Mouse (Mus musculus): ENCODE measurements around the gene Gm28047. TPM values are rescaled to one million over a fixed set of nuclear protein-coding genes. Genes with fewer than 3 reads are reported as not detected.
"Not testable (repeated sequence)": the region's sequence is repeated elsewhere in the genome, so short reads cannot be mapped to it uniquely, and the experiment has no call there.

Gm28047 gene
- polyA plus RNA-seq, 1 experiment = not detected

GRCm38 (mm10) chr15:102624291-102624969 lies 437 bp downstream of the Gm28047 start:
- TF ChIP-seq CTCF (IDR thresholded peaks at IDR 0.05; ENCODE audit: insufficient read depth, low read depth, low read length) (no peak), POLR2A (IDR thresholded peaks at IDR 0.05; ENCODE audit: insufficient read depth, low read depth, low read length) (no peak)
- H3K4me1 ChIP-seq (ENCODE audit: control insufficient read depth, insufficient read depth, low read length) = peaks cover 3% of the 10 kb centered on the region; the same call in 1 of the 2 replicates
- WGBS = under 1% methylated on average over 17 of the region's 17 CpGs
- H3K4me3 ChIP-seq (ENCODE audit: insufficient read depth, low read depth, low read length) = peak overlapping the region; percentile 86
- H3K27ac ChIP-seq (ENCODE audit: insufficient read depth, low read depth, low read length) = peak overlapping the region; percentile 60

- WGBS = 71% methylated on average over 3 of the region's 3 CpGs
- TF ChIP-seq POLR2A (IDR thresholded peaks at IDR 0.05; ENCODE audit: insufficient read depth, low read depth, low read length) (no peak), CTCF (IDR thresholded peaks at IDR 0.05; ENCODE audit: insufficient read depth, low read depth, low read length) (no peak)
- peaks cover 3% of the 10 kb centered on the region; the same call in 1 of the 2 replicates for H3K4me1 ChIP-seq (ENCODE audit: control insufficient read depth, insufficient read depth, low read length)
- H3K27ac ChIP-seq (ENCODE audit: insufficient read depth, low read depth, low read length) = no peak overlapping the region
- H3K4me3 ChIP-seq (ENCODE audit: insufficient read depth, low read depth, low read length) = no peak overlapping the region
These were observed 1.7 kb downstream of the Gm28047 start for GRCm38 (mm10) chr15:102623121-102623520.

GRCm38 (mm10) chr15:102622536-102622935 lies 2.3 kb downstream of the Gm28047 start:
- no peak overlapping the region for H3K27ac ChIP-seq (ENCODE audit: insufficient read depth, low read depth, low read length)
- TF ChIP-seq POLR2A (IDR thresholded peaks at IDR 0.05; ENCODE audit: insufficient read depth, low read depth, low read length) (no peak), CTCF (IDR thresholded peaks at IDR 0.05; ENCODE audit: insufficient read depth, low read depth, low read length) (no peak)
- H3K4me1 ChIP-seq (ENCODE audit: control insufficient read depth, insufficient read depth, low read length) = peaks cover 3% of the 10 kb centered on the region; the same call in 1 of the 2 replicates
- H3K4me3 ChIP-seq (ENCODE audit: insufficient read depth, low read depth, low read length) = no peak overlapping the region

GRCm38 (mm10) chr15:102620765-102621164 lies 4.1 kb downstream of the Gm28047 start:
- H3K4me3 ChIP-seq (ENCODE audit: insufficient read depth, low read depth, low read length) = no peak overlapping the region
- WGBS = 69% methylated on average over 1 of the region's 1 CpGs
- H3K27ac ChIP-seq (ENCODE audit: insufficient read depth, low read depth, low read length) = no peak overlapping the region
- peaks cover 2% of the 10 kb centered on the region; the same call in 1 of the 2 replicates for H3K4me1 ChIP-seq (ENCODE audit: control insufficient read depth, insufficient read depth, low read length)
- no peak for TF ChIP-seq CTCF (IDR thresholded peaks at IDR 0.05; ENCODE audit: insufficient read depth, low read depth, low read length)
- TF ChIP-seq POLR2A (IDR thresholded peaks at IDR 0.05; ENCODE audit: insufficient read depth, low read depth, low read length) = no peak

GRCm38 (mm10) chr15:102619486-102619885 lies 5.4 kb downstream of the Gm28047 start:
- Histone ChIP-seq H3K4me3 (ENCODE audit: insufficient read depth, low read depth, low read length) (no peak overlapping the region), H3K27ac (ENCODE audit: insufficient read depth, low read depth, low read length) (no peak overlapping the region), H3K4me1 (ENCODE audit: control insufficient read depth, insufficient read depth, low read length) (no peaks in the 10 kb centered on the region)
- TF ChIP-seq POLR2A (IDR thresholded peaks at IDR 0.05; ENCODE audit: insufficient read depth, low read depth, low read length) (no peak), CTCF (IDR thresholded peaks at IDR 0.05; ENCODE audit: insufficient read depth, low read depth, low read length) (no peak)
- WGBS = 95% methylated on average over 5 of the region's 5 CpGs

GRCm38 (mm10) chr15:102617654-102618053 lies 7.2 kb downstream of the Gm28047 start:
- TF ChIP-seq POLR2A (IDR thresholded peaks at IDR 0.05; ENCODE audit: insufficient read depth, low read depth, low read length) = no peak
- Histone ChIP-seq H3K4me1 (ENCODE audit: control insufficient read depth, insufficient read depth, low read length) (no peaks in the 10 kb centered on the region), H3K4me3 (ENCODE audit: insufficient read depth, low read depth, low read length) (no peak overlapping the region), H3K27ac (ENCODE audit: insufficient read depth, low read depth, low read length) (no peak overlapping the region)
- 97% methylated on average over 1 of the region's 1 CpGs for WGBS

GRCm38 (mm10) chr15:102616174-102616573 lies 8.7 kb downstream of the Gm28047 start:
- WGBS = 97% methylated on average over 2 of the region's 2 CpGs
- Histone ChIP-seq H3K4me1 (ENCODE audit: control insufficient read depth, insufficient read depth, low read length) (no peaks in the 10 kb centered on the region), H3K27ac (ENCODE audit: insufficient read depth, low read depth, low read length) (no peak overlapping the region), H3K4me3 (ENCODE audit: insufficient read depth, low read depth, low read length) (no peak overlapping the region)
- TF ChIP-seq POLR2A (IDR thresholded peaks at IDR 0.05; ENCODE audit: insufficient read depth, low read depth, low read length) = no peak
- no peak for TF ChIP-seq CTCF (IDR thresholded peaks at IDR 0.05; ENCODE audit: insufficient read depth, low read depth, low read length)

GRCm38 (mm10) chr15:102614224-102614623 lies 10.6 kb downstream of the Gm28047 start:
- Histone ChIP-seq H3K4me3 (ENCODE audit: insufficient read depth, low read depth, low read length) (no peak overlapping the region), H3K27ac (ENCODE audit: insufficient read depth, low read depth, low read length) (no peak overlapping the region), H3K4me1 (ENCODE audit: control insufficient read depth, insufficient read depth, low read length) (no peaks in the 10 kb centered on the region)
- no peak for TF ChIP-seq POLR2A (IDR thresholded peaks at IDR 0.05; ENCODE audit: insufficient read depth, low read depth, low read length)
- no peak for TF ChIP-seq CTCF (IDR thresholded peaks at IDR 0.05; ENCODE audit: insufficient read depth, low read depth, low read length)

GRCm38 (mm10) chr15:102612966-102613365 lies 11.9 kb downstream of the Gm28047 start:
- no peak overlapping the region for H3K4me3 ChIP-seq (ENCODE audit: insufficient read depth, low read depth, low read length)
- no peaks in the 10 kb centered on the region for H3K4me1 ChIP-seq (ENCODE audit: control insufficient read depth, insufficient read depth, low read length)
- H3K27ac ChIP-seq (ENCODE audit: insufficient read depth, low read depth, low read length) = no peak overlapping the region
- TF ChIP-seq POLR2A (IDR thresholded peaks at IDR 0.05; ENCODE audit: insufficient read depth, low read depth, low read length) (no peak), CTCF (IDR thresholded peaks at IDR 0.05; ENCODE audit: insufficient read depth, low read depth, low read length) (no peak)

GRCm38 (mm10) chr15:102608586-102608985 lies 16.3 kb downstream of the Gm28047 start:
- WGBS = 77% methylated on average over 1 of the region's 1 CpGs
- H3K4me3 ChIP-seq (ENCODE audit: insufficient read depth, low read depth, low read length); H3K27ac ChIP-seq (ENCODE audit: insufficient read depth, low read depth, low read length); H3K4me1 ChIP-seq (ENCODE audit: control insufficient read depth, insufficient read depth, low read length): not testable (repeated sequence)

All from olfactory bulb, adult 2 months (tissue).